Mouse (Mus musculus) ES-Bruce4 (cell line): ENCODE measurements around the gene Pla2g4a.

ENCODE experiments used
- CTCF ChIP-seq: IDR thresholded peaks from one replicate; pipeline ENCODE4 v1.8.1; 2011; ENCODE audit warnings: low read depth, low read length
- POLR2A ChIP-seq: IDR thresholded peaks from one replicate; pipeline ENCODE4 v1.8.1; 2011; ENCODE audit warnings: low read length; ENCODE audit not compliant: insufficient read depth

DNA sequence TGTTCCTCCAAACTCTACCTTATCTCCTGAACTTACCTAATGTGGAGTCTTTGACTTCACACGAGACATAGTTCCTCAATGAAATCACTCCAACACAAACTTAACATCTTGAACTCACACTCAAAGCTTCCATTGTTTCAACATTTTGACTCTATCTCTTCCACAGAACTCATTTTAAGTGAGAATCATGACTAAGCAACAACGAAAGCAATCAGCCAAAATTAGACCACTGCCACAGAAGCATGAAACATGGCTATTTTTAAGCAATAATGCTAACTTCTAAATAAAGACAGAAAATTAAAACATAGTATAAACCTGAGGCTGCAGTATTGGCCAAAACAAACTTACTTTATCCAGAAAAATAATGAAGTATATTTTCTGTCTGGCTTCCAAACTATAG lies 67.2 kb downstream of the Pla2g4a start:
- no peak for TF ChIP-seq CTCF
- no peak for TF ChIP-seq POLR2A
